Mouse (Mus musculus): Measurements from ENCODE around the gene Ifrd2.

Gene Ifrd2

DNA sequence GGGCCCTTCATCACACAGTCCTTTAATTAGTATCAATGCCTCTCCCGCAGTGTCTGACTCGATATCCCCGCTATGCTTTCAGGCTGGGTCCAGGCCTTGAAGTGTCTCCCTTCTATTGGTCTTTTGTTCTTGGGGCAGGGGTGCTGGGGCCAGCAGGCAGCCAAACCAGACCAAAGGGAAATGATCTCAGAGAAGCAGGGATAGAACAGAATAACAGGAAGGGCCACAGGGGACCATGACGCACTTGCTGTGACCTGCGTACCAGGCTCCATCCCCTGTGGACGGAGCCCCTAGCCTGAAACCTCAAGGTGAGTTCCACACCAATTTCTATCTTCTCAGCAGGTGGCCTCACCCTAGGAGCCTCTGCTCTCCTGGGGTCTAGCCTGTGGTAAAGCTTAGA lies 30.7 kb downstream of the Ifrd2 start:
- in situ Hi-C loops (cut with MboI; ENCODE audit: low sequenced_read_pairs): no loop called here

DNA sequence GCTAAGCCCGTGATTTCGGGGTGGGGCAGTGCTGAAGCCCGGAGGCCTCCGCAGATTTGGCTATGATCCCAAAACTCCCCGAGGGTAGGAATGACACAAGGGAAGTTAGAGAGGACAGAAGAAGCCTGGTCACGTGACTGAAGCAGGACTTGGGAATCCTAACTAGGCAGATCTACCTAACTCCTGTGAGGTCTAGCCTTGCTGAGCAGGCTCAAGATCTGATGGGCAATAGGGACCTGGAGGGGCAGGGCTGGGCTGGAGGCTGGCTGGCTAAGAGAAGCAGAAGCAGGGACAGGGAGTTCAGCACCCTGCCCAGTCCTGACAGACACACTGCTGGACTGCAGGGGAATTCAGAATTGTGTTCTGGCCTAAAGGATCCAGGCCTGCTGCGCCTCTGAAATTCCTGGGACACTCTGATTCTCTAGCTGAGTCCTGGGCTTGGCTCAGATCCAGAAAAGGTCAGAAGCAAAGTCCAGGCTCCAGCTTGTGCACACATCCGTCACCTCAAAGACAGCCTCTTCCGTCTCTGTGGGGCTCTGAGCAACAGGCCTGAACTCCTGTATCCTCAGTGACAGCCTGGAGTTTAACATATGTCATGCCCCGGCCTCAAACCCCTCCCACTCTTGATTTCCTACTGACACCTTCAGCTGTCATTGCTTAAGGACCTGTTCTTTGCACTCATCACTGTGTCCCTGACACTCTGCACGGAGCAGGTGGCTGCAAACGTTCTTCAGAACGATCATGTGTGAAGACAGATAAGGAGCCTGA lies 31.5 kb downstream of the Ifrd2 start:
- in situ Hi-C loops (cut with MboI; ENCODE audit: low sequenced_read_pairs): no loop called here

DNA sequence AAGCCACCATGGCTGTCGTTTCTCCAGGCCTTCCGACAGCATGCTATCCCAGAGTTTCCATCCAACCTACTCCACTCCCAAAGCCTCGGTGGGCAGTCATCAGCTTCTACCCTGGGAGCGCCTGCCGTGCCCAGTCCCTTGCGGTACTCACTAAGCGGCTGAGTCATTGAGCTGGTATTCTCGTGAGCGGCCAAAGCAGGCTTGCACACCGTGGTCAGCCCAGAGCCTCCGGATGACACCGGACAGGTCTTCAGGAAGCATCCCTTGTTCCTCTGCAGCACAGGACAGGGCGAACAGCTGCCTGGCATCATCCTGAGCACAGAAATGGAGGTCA lies 32.1 kb downstream of the Ifrd2 start:
- in situ Hi-C loops (cut with MboI; ENCODE audit: low sequenced_read_pairs): no loop called here

DNA sequence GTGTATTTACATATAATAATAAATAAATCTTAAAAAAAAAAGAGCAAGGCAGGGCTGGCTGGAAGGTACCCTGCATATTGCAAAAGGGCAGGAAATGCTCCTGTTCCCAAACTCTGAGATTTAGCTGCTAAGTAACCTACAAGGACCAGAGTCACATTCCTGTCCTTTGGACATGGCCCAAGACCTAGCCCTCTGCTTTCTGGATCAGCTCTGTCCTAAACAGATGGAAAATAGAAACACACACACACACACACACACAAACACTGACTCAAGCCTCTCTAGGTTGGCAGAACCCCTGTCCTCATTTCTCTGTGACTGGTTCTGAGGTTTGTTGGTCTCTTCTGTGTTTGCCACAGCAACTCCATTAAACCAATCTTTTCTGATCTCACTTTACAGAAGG lies 33.5 kb downstream of the Ifrd2 start:
- in situ Hi-C loops (cut with MboI; ENCODE audit: low sequenced_read_pairs): no loop called here

DNA sequence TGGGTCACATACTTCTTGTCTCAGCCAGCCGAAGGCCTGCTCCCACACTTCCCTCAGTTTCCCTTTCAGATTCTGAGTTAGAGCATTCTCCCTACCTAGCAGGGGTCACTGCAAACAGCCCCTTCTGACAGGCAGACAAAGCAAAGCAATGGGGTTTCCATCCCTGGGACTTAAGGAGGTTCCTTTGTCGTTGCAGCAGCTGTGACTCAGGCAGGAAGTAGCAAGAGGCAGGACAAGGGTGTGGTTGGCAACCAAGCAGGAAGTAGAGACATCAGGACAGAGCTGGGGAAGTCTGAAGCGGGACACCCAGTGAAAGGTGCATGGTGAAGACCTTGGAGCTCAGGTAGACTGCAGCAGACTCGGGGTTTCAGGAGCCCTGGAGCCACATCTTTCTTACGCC lies 37.1 kb downstream of the Ifrd2 start:
- in situ Hi-C loops (cut with MboI; ENCODE audit: low sequenced_read_pairs): no loop called here

DNA sequence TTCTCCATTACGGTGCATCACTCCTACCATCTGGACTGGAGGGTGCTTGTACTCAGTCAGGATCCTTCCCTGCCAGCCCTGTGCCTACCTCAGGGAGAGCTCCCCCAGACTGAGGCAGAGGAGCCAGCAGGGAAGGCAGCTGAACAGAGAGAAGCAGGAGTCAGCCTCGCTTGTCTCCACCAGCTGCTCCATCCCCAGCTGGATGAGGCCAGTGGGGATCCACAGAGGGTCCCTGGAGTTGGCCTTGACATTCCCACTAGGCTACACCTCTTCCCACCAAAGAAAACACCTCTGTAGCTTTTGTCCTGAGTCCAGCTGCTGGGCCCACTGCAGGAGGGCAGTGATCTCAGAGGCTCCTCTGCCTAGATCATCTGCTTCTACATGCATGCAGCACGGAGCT lies 37.5 kb downstream of the Ifrd2 start:
- in situ Hi-C loops (cut with MboI; ENCODE audit: low sequenced_read_pairs): no loop called here

DNA sequence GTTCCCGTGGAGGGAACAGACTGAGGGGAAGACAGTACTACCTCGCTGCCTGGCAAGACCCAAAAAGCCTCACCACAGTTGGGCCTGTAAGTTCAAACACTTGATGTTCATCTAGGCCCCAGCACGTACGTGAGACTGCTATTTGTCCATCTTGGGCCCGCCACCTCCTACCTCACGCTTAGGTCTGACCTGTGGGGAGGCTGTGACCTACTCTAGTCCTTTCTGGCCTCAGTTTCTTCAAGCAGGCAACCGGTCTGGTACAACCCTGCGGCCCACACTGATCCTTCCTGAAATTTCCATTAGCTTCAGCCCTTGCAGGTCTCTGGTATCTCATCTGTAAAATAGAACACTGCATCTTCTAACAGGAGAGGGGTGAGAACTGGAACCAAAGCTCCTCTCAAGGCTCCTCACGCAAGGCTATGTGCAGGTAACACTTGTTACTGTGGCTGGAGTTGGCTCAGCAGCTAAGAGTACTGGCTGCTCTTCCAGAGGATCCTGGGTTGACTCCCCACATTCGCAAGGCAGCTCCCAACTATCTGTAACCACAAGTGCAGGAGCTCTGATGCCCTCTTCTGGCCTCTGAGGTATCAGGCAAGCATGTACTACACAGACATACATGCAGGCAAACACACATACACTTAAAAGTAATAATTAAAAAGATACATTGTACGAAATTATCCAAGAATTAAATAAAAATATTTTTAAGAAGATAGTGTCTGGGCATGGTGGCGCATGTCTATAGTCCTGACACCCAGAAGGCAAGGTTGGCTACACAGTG lies 38.1 kb downstream of the Ifrd2 start:
- in situ Hi-C loops (cut with MboI; ENCODE audit: low sequenced_read_pairs): no loop called here

DNA sequence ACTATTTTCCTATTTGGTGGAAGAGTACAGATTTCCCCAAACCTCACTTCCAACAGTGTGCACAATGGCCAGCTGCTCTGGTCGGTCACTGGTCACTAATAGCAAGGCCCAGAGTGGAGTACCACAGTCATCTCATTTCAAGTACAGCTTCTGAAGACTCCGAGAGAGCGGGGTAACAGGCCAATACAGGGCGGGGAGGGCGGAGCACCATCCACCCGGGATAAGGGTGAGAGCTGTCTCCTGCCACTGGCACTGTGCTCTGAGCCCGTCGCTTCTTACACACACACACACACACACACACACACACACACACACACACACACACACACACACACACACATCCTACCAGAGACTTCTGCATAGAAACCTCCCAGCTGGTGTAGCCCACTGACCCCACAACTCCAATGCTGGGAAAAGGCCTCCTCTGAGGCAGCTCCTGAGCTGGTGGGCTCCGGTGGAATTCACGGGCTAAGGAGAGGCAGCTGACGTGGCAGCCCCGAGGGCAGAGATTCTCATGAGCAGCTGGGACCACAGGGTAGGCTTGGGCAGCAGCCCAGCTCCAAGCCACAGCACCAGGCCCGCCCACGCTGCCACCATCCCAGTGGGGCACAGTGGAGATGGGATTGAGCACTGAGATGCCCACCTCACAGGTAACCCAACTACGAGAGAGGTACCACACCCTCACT lies 38.9 kb downstream of the Ifrd2 start:
- in situ Hi-C loops (cut with MboI; ENCODE audit: low sequenced_read_pairs): no loop called here

DNA sequence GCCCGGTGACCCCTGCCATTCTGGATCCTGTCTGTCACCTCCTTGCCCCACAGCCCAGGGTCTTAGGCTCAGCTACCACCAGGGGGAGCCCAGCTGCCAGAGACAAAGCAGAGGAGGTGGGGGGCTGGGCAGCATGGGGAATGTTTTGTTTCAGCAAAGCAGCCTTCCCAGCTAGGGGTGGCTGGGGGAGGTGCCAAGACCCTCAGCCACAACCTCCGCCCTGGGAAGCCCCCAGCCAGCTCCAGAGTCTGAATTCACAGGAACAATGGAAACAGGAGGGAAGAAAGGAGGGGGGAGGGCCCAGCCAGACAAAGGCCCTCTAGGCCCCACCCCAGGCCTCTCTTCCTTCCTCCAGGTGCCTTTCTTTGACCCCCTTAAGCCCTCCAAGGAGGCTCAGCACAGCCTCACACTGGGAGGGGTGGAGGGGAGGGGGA lies 39.4 kb downstream of the Ifrd2 start:
- in situ Hi-C loops (cut with MboI; ENCODE audit: low sequenced_read_pairs): no loop called here

DNA sequence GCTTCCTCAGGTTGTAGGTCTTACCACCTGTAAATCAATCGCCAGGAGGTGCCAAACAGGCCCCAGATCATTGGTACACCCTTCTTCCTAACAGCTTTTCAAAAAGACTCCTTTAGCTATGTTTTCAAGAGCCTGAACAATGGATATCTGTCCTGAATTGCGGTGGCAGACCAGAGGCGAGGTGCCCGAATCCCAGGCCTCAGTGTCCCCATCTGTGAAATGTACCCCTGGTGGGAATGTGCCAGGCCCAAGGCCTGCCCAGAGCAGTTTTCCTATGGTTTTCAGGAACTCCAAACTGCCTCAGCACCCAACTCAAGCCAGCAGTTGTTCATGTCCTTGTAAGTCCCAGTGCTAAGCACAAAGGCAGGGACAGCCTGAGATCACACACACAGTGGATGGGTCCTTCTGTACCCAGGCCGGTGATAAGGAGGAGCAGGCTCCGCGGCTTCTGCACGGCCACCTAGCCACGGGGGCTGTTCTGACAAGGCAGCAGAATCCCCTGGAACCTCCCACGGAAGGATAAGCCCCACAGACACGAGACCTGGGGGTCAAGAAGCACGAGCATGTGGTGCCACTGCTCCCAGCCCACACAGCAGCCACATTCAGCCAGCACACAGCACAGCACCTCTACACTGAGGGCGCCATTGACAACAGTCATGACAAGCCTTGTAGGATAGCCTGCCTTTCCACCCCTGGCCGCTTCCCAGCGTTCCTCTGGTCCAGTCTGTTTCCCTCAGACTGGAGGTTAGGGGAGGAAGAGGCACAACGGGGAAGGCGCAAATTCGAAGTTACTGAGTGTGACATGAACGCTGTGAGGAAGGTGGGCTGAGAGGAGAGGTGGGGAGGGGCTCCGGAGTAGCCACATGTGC lies 40.2 kb downstream of the Ifrd2 start:
- in situ Hi-C loops (cut with MboI; ENCODE audit: low sequenced_read_pairs): no loop called here

DNA sequence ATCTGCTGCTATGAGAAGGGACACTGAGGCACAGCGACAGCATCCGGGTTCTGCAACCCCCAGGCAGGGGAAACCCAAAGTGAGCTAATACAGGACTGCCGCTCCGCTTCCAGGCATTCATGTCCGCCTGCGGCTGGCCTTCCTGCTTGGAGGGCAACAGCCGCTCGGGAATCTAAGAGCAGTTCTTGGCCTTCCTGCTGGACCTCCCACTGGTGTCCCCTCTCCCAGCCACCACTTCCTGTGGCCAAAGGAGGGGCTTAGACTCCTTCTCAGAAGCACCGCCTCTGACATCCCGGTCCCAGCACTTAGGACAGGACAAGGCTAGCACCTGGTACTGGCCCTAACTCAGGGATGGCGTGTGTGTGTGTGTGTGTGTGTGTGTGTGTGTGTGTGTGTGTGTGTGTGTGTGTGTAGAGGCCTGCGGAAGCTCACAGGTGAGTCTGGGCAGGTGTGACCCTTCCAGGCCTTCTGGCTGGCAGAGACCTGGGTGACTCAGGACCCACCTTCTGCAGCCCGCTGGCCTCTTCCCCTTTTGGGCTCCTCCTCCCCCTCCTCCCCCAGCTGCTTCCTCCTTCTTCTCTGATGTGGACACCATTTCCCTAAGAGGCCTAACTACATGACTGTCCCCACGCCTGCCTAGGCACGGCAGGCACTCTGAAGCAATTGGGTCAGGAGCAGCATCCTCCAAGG lies 41.4 kb downstream of the Ifrd2 start:
- in situ Hi-C loops (cut with MboI; ENCODE audit: low sequenced_read_pairs): no loop called here

DNA sequence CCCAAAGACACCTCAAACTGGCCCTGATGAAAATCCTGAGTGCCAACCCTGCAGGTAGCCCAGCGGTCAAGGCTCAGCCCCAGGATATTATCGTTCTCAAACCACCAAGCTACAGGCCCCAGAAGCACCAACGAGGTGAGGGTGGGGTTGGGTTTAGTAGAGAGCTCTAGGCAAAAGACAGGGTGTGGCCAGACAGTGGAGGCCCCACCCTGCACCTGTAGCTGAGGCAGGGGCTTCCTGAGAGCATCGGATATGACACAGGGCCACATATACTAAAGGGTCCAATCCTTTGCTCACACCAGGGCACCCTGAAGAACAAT lies 41.9 kb downstream of the Ifrd2 start:
- in situ Hi-C loops (cut with MboI; ENCODE audit: low sequenced_read_pairs): no loop called here

DNA sequence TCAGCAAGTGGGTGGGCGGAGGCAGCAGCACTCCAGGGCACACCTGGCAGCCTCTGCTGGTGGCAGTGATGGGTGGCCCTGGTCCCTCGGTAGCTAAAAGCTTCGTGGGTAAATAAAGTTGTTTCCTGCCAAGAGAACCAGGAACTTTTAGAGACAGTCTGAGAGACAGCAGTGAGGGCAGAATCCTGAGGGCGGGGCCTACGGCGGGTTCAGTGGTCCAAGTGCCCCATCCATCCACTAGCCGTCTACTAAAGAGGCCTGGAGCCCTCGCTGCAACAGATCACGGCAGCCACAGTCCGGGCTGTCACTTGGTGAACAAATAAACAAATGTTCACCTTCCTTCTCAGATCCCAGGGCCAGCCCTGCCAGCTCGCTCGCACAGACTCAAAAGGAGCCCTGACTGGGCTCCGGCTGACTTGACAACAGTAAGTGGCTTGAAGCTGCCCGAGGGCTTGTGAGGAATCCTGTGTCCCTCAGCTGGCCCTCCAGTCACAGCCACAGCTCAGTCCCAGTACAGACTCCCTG lies 42.5 kb downstream of the Ifrd2 start:
- in situ Hi-C loops (cut with MboI; ENCODE audit: low sequenced_read_pairs): no loop called here

DNA sequence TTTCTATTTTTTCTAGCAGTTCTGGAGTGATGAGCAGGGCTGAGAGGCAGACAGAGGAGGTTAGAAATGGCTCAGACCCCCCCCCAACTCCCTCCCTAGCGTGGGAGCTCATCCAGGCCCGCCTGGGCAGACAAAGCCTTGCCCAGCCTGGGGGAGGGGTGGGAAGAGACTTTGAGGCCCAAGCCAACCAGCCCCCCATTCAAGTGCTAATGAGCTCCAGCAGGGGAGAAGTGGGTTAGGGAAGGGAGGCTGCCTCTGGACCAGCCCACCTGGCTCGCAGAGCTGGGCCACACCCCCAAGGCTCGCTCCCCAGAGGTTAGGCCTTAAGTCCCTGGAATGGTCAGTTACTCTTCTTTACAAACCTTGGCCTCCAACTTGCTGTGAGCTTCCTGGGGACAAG lies 43.1 kb downstream of the Ifrd2 start:
- in situ Hi-C loops (cut with MboI; ENCODE audit: low sequenced_read_pairs): no loop called here

DNA sequence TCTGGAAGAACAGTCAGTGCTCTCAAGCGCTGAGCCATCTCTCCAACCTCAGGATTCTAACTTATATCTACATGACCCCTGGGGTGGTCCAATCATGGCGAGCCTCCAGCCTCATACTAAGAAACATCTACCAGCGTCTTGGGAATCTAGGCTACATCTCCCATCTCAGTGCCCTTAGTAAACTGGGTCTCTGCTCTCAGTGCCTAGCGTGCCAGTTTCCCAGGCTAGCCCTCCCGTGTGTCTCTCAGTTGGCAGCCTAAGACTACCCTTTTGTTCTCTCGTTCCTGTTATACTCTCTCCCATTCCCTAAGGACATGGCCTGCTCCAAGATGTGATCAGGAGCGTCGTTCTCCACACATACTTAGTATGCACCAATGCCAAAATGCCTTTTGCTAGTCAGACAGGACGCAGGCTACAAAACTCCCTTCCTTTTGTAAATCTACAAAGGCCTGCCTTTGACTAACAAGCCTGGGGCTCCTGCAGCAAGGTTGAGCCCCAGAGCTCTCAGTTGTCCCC lies 43.9 kb downstream of the Ifrd2 start:
- in situ Hi-C loops (cut with MboI; ENCODE audit: low sequenced_read_pairs): no loop called here

DNA sequence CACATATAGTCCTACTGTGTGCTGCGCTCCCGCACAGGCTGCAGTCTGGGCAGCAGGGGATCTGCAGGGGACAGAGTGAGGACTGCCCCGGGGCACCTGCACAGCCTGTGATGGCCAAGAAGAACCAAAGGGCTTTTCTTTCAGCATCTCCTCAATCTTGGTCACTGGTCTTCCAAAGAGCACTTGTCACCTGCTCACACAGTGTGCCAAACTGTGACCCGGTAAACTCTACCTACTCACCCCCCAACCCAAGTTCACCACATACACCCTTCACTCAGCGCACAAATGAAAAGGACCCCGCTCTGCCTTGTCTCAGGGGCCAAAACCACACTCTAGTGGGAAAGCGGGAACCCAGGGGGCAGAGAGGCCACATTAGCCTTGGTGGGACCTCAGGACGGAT lies 44.4 kb downstream of the Ifrd2 start:
- in situ Hi-C loops (cut with MboI; ENCODE audit: low sequenced_read_pairs): no loop called here

DNA sequence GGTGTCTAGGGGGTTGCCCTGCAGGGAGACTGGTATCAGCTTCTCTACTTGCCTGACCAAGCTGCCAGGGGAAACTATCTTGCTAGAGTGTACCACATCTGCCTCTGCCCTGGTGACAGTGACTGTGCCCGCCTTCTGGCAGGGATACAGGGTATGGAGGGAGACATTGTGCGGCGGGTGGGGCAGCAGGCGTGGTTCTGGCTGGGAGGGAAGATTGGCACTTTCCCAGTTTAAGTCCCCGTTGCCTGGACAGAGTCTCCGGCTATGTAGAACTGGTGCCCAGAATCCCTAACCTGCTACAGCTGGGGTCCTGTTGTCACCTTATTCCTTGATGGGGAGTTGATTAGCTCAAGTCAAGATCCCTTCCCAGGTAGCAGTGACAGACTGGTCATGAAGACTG lies 45.0 kb downstream of the Ifrd2 start:
- in situ Hi-C loops (cut with MboI; ENCODE audit: low sequenced_read_pairs): no loop called here

DNA sequence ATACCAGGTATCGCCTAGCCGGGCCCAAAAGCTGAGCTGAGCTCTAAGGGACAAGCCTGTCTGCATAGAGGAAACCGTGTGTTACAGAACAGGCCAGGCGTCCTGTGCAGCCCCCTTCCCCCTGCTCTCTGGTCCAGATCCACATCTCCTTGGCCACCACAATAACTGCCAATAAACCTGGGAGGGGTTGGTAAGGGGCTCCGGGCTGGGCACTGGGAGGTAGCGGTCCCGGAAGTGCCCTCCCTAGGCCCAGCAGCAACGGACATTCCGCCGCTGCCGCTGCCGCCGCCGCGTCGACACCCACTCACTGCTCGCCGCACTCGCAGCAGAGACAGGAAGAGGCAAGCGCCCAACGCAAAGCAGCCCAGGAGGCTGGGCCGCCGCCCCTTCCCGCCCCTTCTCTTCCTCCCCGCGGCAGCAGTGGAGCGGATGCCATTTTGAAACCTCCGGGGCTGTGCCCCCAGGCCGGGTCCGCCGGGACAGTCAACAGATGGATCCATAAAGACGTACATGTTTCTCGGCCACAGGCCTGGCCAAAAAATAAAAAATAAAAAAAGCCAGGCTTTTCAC lies 45.7 kb downstream of the Ifrd2 start:
- in situ Hi-C loops (cut with MboI; ENCODE audit: low sequenced_read_pairs): no loop called here

DNA sequence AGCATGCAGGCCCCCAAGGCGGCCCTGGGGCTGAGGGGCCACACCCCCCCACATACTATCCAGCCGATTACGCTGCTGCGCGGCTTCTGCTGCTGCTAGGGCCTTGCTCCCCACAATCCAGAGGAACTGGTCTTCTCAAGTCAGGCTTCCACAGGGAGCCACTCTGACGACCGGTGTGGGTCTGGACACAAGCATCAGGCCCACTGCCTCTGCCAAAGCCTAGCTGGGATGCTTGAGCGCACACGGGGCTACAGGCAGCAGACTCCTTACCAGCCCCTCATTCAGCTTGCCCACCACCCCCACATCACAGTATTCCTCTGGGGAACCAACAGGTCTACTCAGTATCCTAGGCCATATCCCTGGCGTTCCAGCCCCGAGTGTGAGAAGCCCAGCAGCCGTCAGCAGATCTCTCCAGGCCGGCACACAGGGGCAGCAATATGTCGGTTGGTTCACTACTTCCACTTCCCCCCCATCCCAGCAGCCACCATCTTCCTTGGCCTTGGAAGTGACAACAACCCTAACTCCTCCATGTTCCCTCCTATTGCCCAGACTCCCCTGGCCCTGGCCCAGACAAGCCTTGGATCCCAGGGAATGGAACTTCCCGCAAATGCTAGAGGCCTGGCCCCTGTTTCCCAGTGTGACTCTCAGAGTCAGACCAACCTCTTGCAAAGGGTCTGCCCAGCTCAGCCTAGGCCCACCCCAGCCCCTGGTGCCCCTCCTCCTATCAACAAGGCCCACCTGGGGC lies 46.4 kb downstream of the Ifrd2 start:
- in situ Hi-C loops (cut with MboI; ENCODE audit: low sequenced_read_pairs): no loop called here

Data from CH12F3 (cell line).